Mouse (Mus musculus): ENCODE results near the gene Olfr543. TPM values are rescaled to one million over a fixed set of nuclear protein-coding genes. Genes with fewer than 3 reads are reported as not detected.
A peak's percentile ranks its signal among the peaks of the same experiment; 100 is the strongest.
"Not testable (repeated sequence)": the region's sequence is repeated elsewhere in the genome, so short reads cannot be mapped to it uniquely, and the experiment has no call there.

Olfr543 gene
- polyA plus RNA-seq, 1 experiment from 2014 or later, result 0.41 TPM

- WGBS, result 55% methylated on average over 3 of the region's 3 CpGs
- H3K36me3 ChIP-seq, result no peaks in the 10 kb centered on the region
- no peak within 1 kb of the TSS for H3K27ac ChIP-seq
- H3K27me3 ChIP-seq (replicated peaks), result no peaks in the 10 kb centered on the region
- no peak within 1 kb of the TSS for H3K9ac ChIP-seq
- H3K4me3 ChIP-seq (replicated peaks), result no peak within 1 kb of the TSS
- no peaks in the 10 kb centered on the region for H3K9me3 ChIP-seq
- ATAC-seq (ENCODE audit: insufficient read depth, low FRiP score, low read depth), result no peak
- no peak within 1 kb of the TSS for H3K4me2 ChIP-seq
- H3K4me1 ChIP-seq, result no peaks in the 10 kb centered on the region
Measured at GRCm38 (mm10) chr7:102499473-102499872, 18.0 kb upstream of the Olfr543 start, which contains the start of gene Olfr545. Gene Olfr545, minus strand, starts transcription at chr7:102499573.

- H3K9ac ChIP-seq; H3K27ac ChIP-seq; H3K36me3 ChIP-seq; H3K27me3 ChIP-seq (replicated peaks); ATAC-seq (ENCODE audit: insufficient read depth, low FRiP score, low read depth); H3K4me1 ChIP-seq; H3K4me3 ChIP-seq (replicated peaks); H3K9me3 ChIP-seq; H3K4me2 ChIP-seq: not testable (repeated sequence)
- WGBS, result 39% methylated on average over 7 of the region's 7 CpGs
Measured at GRCm38 (mm10) chr7:102494416-102494815, 12.9 kb upstream of the Olfr543 start.

DNA sequence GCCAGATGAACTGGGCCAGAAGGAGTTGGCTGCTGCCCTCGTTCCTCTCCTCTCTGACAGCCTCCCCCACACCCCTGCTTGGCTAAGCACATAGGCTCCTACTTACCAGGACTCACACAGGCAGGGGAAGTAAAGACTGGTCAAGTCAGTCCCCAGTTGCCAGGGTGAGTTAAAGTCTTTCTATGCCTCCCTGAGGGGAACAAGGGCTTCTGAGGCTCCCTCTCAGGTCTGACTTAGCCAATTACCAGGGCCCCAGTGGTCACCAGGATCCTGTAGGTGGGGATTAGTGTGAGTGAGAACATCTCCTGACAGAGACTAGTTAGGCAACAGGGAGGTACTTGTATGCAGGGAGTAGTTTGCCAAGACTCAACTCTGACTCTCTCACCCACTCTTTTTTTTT, 6.7 kb upstream of the Olfr543 start, which contains the start of gene Olfr544:
Olfr544 (minus strand) TSS at position 153 of the 400 bp plus-strand sequence.
- Histone ChIP-seq H3K27me3 (replicated peaks) (no peaks in the 10 kb centered on the region), H3K27ac (no peak within 1 kb of the TSS), H3K36me3 (no peaks in the 10 kb centered on the region), H3K9ac (no peak within 1 kb of the TSS), H3K4me3 (replicated peaks) (no peak within 1 kb of the TSS), H3K9me3 (no peaks in the 10 kb centered on the region), H3K4me2 (no peak within 1 kb of the TSS), H3K4me1 (no peaks in the 10 kb centered on the region)
- no peak for ATAC-seq (ENCODE audit: insufficient read depth, low FRiP score, low read depth)
- 40% methylated on average over 1 of the region's 1 CpGs for WGBS

DNA sequence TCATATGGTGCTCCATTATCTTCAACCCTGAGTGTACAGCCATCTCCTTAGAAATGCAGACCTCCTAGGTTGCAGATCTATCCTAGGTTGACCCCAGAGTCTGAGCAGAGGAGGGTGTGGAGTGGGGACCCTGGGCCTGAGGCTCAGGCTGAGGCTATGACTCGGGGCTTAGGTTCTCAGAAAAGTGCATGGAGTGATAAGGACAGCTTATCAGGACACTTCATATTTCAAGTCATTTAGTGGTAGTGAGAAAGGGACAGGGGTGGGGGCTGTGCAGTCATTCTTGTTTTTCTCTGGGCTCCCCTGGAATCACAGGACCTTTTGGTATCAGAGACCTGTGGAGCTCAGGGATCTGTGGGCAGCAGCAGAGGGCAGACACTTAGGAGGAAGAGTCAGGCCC, 4.6 kb upstream of the Olfr543 start:
- Histone ChIP-seq H3K4me2 (no peak overlapping the region), H3K27me3 (replicated peaks) (no peaks in the 10 kb centered on the region), H3K9ac (no peak overlapping the region), H3K4me1 (no peaks in the 10 kb centered on the region), H3K27ac (no peak overlapping the region), H3K9me3 (no peaks in the 10 kb centered on the region), H3K36me3 (no peaks in the 10 kb centered on the region), H3K4me3 (replicated peaks) (no peak overlapping the region)
- 0 out of 2 replicates have a peak, but pooled peaks have one; percentile 10 for ATAC-seq (ENCODE audit: insufficient read depth, low FRiP score, low read depth)
- WGBS, result 40% methylated on average over 1 of the region's 1 CpGs

DNA sequence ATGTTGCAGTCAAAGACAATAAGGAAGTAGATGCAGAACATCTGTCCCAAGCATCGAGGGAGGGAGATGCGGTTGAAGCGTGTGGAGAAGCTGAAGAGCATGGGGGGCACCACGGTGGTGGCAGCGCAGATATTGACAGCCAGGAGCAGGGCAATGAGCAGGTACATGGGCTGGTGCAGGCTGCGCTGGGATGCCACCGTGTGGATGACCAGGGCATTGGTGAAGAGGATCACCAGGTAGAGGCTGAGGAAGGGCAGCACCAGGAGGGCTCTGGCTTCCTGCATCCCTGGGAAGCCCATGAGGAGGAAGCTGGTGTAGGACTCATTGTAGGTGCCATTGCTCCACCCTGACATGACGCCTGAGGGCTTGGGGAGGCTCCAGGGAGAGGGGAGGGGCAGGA, 3.3 kb upstream of the Olfr543 start:
- not testable (repeated sequence) for H3K36me3 ChIP-seq; H3K27me3 ChIP-seq (replicated peaks); ATAC-seq (ENCODE audit: insufficient read depth, low FRiP score, low read depth); H3K27ac ChIP-seq; H3K9ac ChIP-seq; H3K4me2 ChIP-seq; H3K4me1 ChIP-seq; H3K4me3 ChIP-seq (replicated peaks); H3K9me3 ChIP-seq
- 71% methylated on average over 8 of the region's 8 CpGs for WGBS

DNA sequence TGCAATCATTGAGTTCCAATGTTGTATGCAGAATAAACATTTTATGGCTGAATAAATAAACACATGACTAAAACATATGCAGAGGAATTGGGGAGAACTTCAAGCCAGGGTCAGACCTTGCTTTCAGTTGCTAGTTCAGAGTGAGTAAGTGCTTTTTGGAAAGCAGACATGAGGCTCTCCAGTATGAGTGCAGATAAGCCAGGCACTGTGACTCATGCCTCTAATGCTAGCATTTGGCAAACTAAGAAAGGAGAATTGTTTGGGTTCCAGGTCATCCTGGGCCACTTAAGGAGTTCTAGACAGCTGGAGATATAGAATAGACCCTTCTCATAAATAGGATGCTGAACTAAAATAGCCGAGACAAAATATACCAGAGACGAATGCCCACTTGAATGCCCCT, 2.2 kb upstream of the Olfr543 start:
- Histone ChIP-seq H3K9me3 (no peaks in the 10 kb centered on the region), H3K9ac (no peak overlapping the region), H3K4me2 (no peak overlapping the region), H3K27me3 (replicated peaks) (no peaks in the 10 kb centered on the region), H3K36me3 (no peaks in the 10 kb centered on the region), H3K4me3 (replicated peaks) (no peak overlapping the region), H3K4me1 (no peaks in the 10 kb centered on the region), H3K27ac (no peak overlapping the region)
- no peak for ATAC-seq (ENCODE audit: insufficient read depth, low FRiP score, low read depth)
- 66% methylated on average over 2 of the region's 2 CpGs for WGBS

DNA sequence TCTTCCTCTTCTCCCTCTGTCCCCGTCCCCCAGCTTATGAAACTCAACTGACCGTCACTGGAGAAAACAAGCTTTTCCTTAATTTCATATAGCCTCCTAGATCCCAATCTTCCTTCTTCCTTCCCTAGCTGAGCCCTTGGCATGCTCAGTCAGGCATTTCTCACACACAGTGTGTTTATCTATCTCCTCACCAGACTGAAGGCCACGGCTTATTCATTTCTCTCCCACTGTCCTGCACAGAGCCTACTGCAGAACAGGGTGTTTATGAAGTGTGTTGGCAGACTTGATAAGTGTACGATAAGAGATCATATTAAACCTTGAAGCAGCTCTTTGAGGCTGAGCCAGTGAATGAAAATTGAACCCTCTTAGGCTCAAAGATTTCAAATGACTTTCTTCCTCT, 658 bp downstream of the Olfr543 start:
- Histone ChIP-seq H3K9me3 (no peaks in the 10 kb centered on the region), H3K4me2 (no peak overlapping the region), H3K27ac (no peak overlapping the region), H3K4me3 (replicated peaks) (no peak overlapping the region), H3K4me1 (no peaks in the 10 kb centered on the region), H3K27me3 (replicated peaks) (no peaks in the 10 kb centered on the region), H3K36me3 (no peaks in the 10 kb centered on the region), H3K9ac (no peak overlapping the region)
- no peak for ATAC-seq (ENCODE audit: insufficient read depth, low FRiP score, low read depth)
- WGBS, result 59% methylated on average over 4 of the region's 4 CpGs

GRCm38 (mm10) chr7:102479368-102480078, 2.0 kb downstream of the Olfr543 start:
- H3K9ac ChIP-seq, result no peak overlapping the region
- 69% methylated on average over 5 of the region's 5 CpGs for WGBS
- ATAC-seq (ENCODE audit: insufficient read depth, low FRiP score, low read depth), result no peak

DNA sequence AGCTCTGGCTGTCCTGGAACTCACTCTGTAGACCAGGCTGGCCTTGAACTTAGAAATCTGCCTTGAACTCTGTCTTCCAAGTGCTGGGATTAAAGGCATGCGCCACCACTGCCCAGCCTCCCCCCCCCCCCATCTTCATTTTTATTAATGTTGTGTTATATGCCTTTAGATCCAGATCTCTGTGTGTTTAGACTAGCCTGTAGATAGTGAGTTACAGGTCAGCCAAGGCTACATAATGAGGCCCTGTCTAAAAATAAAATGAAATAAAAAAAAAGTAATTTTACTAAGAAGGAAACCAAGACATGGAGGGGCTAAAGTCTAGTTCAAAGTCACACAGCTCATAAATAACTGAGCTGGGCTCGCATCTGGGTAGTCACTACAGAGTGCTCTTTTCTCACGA, 2.6 kb downstream of the Olfr543 start:
- no peak overlapping the region for H3K27ac ChIP-seq
- ATAC-seq (ENCODE audit: insufficient read depth, low FRiP score, low read depth), result no peak

More at GRCm38 (mm10) chr7:102479368-102480078, 2.0 kb downstream of the Olfr543 start:
- H3K4me2 ChIP-seq, result no peak overlapping the region
- no peaks in the 10 kb centered on the region for H3K9me3 ChIP-seq
- H3K27me3 ChIP-seq (replicated peaks), result no peaks in the 10 kb centered on the region
- H3K36me3 ChIP-seq, result no peaks in the 10 kb centered on the region
- H3K4me3 ChIP-seq (replicated peaks), result no peak overlapping the region
- H3K27ac ChIP-seq, result no peak overlapping the region
- no peaks in the 10 kb centered on the region for H3K4me1 ChIP-seq

GRCm38 (mm10) chr7:102478425-102478824, 3.1 kb downstream of the Olfr543 start:
- no peaks in the 10 kb centered on the region for H3K27me3 ChIP-seq (replicated peaks)
- no peak overlapping the region for H3K27ac ChIP-seq
- no peaks in the 10 kb centered on the region for H3K36me3 ChIP-seq
- no peak for ATAC-seq (ENCODE audit: insufficient read depth, low FRiP score, low read depth)
- H3K9me3 ChIP-seq, result no peaks in the 10 kb centered on the region
- H3K4me1 ChIP-seq, result no peaks in the 10 kb centered on the region
- no peak overlapping the region for H3K4me3 ChIP-seq (replicated peaks)
- H3K9ac ChIP-seq, result no peak overlapping the region
- H3K4me2 ChIP-seq, result no peak overlapping the region
- WGBS, result 80% methylated on average over 4 of the region's 4 CpGs

More for the DNA sequence above, 2.6 kb downstream of the Olfr543 start:
- no peak overlapping the region for H3K4me3 ChIP-seq (replicated peaks)
- no peak overlapping the region for H3K9ac ChIP-seq
- no peaks in the 10 kb centered on the region for H3K4me1 ChIP-seq
- no peaks in the 10 kb centered on the region for H3K9me3 ChIP-seq
- no peak overlapping the region for H3K4me2 ChIP-seq
- H3K27me3 ChIP-seq (replicated peaks), result no peaks in the 10 kb centered on the region
- WGBS, result 72% methylated on average over 3 of the region's 3 CpGs
- no peaks in the 10 kb centered on the region for H3K36me3 ChIP-seq

DNA sequence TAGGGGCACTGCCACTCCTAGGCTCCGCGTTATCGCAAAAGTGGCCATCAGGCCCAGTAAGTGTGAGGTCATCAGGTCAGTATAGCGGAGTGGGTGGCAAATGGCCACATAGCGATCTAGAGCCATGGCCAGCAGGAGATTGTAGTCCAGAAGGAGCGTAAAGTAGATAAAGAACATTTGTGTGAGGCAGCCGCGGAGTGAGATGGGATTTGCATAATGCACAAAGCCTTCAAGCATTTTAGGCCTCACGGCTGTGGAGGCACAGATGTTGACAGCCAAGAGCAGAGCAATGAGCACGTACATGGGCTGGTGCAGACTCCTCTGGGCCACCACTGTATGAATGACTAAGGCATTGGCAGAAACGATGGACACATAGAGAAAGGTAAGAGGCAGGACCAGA, 4.1 kb downstream of the Olfr543 start:
- Histone ChIP-seq H3K27me3 (replicated peaks) (no peaks in the 10 kb centered on the region), H3K9ac (no peak overlapping the region), H3K4me2 (no peak overlapping the region), H3K9me3 (no peaks in the 10 kb centered on the region), H3K4me1 (no peaks in the 10 kb centered on the region), H3K4me3 (replicated peaks) (no peak overlapping the region), H3K27ac (no peak overlapping the region), H3K36me3 (no peaks in the 10 kb centered on the region)
- ATAC-seq (ENCODE audit: insufficient read depth, low FRiP score, low read depth), result no peak
- 82% methylated on average over 11 of the region's 11 CpGs for WGBS

GRCm38 (mm10) chr7:102476601-102477000, 4.9 kb downstream of the Olfr543 start:
- Histone ChIP-seq H3K4me1 (no peaks in the 10 kb centered on the region), H3K4me2 (no peak overlapping the region), H3K27ac (no peak overlapping the region), H3K9me3 (no peaks in the 10 kb centered on the region), H3K36me3 (no peaks in the 10 kb centered on the region), H3K9ac (no peak overlapping the region), H3K27me3 (replicated peaks) (no peaks in the 10 kb centered on the region), H3K4me3 (replicated peaks) (no peak overlapping the region)
- no peak for ATAC-seq (ENCODE audit: insufficient read depth, low FRiP score, low read depth)
- 92% methylated on average over 5 of the region's 5 CpGs for WGBS

DNA sequence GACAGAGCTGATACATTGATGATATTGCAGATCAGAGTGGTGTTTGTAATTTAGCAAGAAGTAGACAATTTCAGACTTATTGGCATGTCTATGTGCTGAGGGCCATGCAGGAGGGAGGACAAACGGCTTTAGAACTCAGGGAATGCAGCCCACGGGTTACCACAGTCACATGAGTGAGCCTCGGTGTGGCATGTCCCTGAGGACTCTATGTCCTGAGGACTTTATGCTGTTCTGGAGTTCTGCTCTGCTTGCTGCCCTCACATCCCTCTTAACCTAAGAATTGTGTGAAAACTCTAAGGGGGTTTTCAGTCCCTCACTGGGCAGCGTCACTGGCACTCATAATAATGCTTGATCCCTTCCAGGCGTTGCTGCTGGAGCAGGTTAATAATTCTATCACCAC, 8.8 kb downstream of the Olfr543 start:
- H3K9ac ChIP-seq, result no peak overlapping the region
- peaks cover 7% of the 10 kb centered on the region; the same call in 1 of the 2 replicates for H3K36me3 ChIP-seq
- no peak for ATAC-seq (ENCODE audit: insufficient read depth, low FRiP score, low read depth)
- H3K4me1 ChIP-seq, result no peaks in the 10 kb centered on the region
- H3K27ac ChIP-seq, result no peak overlapping the region
- H3K27me3 ChIP-seq (replicated peaks), result no peaks in the 10 kb centered on the region
- WGBS, result 57% methylated on average over 5 of the region's 5 CpGs
- no peak overlapping the region for H3K4me3 ChIP-seq (replicated peaks)
- H3K4me2 ChIP-seq, result no peak overlapping the region
- H3K9me3 ChIP-seq, result no peaks in the 10 kb centered on the region
